Mouse (Mus musculus) T-cell, adult 2 months (primary cell): Measurements from ENCODE around the gene Tspyl1.
A peak's percentile ranks its signal among the peaks of the same experiment; 100 is the strongest.

Experiments
- DNase-seq: peaks from one replicate; pipeline ENCODE4 v3.0.0; 2022; ENCODE audit warnings: low spot score

Tspyl1 gene

DNA sequence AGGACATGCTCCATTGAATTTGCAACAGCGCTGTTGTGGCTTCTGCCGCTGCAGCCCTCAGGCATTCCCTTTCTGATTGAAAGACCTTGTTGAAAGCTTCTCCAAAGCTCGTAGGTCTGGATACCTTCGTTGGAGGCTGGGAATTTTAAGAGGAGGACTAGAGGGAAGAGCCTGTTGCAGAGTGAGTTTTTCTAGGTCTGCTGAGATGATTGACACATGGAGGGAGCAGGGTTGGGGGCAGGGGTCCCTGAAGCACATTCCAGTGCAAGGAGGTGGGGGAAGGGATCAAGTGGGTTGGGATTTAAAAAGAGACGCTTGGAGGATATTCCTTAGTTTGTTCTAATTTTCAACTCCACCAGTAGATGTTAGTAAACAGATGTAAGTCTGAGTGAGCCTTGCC is 18.4 kb downstream of the Tspyl1 start:
- DNase-seq, result no peak

DNA sequence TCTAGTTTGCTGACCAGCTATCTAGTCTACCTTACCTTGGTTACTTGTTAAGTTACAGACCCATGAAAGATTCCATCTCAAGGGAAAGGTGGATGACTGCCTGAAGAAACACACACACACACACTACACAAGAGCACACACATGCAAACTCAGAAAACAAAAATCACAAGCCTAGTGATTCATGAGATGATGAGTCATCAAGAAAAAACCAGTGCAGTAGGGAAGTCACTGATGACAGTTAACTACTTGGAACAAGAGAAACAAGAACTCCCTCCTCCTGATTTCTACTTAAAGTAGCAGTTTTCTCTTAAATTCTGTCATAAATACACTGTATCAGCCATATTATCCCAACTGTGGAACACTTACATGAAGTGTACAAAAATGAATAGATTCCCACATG is 25.1 kb downstream of the Tspyl1 start:
- no peak for DNase-seq

DNA sequence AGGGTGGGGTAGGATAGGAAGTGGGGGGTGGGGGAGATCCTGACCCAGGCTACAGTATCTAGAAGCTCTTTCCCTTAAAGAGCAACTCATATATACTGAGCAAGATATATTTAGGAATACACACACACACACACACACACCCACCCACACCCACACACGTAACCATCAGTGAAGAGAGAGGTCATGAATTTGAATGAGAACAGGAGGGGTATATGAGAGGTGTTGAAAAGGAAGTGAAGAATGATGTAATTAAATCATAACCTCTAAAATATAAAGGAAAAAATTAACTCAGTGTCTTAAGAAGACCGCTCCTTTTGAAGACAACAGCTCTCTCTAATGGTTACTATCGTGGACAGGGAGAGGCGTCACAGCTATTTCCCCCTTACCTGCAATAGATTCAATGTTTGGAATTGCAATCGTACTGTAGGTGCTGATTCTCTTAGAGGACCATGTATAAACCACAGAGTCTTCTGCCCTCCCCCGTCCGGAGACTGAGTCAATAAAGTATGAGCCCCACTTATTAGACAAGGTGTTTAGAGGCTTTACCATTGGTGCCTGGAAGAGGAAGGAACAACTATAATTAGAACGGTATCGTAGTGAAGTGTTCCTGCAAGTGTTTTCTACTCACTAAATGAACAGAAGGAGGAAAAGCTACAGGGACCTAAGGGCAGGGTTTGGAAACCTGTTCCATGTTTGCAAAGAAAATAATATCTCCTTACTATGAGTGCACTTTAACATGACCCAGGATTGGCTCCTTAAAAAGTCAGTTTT is 28.1 kb downstream of the Tspyl1 start:
- no peak for DNase-seq

DNA sequence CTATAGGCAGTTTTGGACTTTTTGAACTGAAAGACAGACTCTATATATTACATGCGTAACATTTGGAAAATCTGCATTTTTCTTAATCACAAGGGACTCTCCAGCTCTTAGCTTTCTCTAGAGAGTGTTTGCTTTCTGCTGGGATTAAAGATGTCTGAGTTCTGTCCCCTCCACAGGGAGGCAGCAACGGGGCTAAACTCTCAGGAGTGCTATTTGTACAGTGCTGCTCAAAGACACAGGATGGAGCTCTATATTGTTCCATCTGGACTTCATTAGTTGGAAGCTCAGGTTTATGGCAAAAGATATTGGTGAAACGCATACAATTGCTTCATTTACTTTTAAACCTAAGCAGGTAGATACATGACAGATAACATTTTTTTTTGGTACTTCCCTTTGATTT is 30.5 kb downstream of the Tspyl1 start:
- DNase-seq, result no peak

DNA sequence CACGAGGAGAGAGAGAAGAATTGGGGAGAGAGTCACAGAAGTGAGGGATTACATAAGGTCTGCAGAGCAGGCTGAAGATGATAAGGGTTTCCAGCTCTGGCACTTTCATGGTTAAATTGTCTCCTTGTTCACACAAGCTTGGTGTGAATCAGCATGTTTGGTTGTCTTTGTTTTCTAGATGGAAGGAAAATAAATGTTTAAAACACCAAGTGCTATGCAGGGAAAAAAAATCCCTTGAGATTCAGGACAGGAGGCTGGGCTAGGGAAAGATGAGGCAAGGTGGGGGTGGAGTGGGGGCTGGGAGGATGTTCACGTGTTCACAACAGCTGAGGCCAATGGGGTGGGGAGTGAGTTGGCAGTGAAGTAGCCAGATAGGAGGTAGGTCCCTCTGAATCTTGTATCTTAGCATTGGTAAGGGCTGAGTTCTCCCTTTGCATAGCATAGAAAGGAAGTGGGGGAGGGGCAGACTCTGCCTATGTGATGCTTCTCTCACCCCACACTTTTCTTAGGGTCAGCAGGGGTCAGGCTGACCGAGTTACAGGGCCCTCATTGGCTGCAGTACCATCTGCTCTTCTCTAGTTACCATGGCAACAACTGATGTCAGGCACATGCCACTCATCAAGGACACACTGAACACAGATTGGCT is 34.7 kb downstream of the Tspyl1 start:
- no peak for DNase-seq

DNA sequence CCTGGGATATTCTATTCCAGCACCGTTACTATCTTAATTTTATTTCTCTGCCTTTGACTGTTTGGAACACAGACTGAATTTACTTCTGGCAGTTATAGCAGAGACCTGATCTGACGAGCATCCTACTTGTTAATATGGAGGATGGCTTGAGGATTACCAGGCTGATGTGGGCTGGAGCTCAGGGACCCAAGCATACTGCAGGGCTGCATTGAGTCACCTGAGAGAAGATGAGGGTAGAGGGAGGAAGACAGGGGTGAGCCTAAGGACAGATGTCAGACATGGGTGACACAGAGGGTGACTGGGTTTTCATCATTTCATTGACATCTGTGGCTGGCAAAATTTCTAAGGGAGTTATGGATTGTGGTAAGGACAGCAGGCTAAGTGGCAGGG is 35.2 kb downstream of the Tspyl1 start:
- no peak for DNase-seq

DNA sequence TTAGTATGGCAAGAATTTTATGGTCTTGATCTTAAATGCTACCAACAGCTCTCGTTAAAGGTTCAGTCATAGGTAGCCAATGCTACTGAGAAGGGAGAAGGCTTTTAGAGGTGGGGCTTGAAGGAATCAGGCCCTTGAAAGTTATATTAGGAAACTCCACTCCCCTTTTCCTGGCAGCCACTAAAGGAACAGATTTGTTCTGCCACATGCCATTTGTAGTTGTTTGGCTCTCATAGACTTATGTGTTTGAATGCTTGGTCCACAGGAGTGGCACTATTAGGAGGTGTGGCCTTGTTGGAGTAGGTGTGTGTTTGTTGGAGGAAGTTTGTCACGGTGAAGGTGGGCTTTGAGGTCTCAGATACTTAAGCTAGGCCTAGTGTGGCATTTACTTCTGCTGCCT is 38.8 kb downstream of the Tspyl1 start:
- no peak for DNase-seq

DNA sequence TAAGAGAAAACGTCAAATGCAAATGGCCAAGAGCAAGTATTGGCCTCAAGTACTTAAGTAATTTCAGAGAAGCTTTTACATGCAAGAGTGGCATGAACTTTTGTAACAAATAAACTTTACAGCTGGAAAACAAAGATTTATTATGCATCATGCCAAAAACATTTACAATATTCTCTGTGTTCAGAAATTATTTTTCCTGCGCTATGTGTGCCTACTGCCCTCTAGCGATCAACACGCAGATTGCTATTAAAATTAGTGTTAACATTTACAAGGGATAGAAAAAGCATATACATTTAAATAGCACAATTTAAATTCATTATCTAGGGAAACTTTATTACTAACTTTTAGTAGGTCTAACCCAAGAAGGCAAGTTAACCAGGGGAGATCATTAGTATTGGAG is 44.7 kb downstream of the Tspyl1 start:
- DNase-seq, result peak; percentile 1

DNA sequence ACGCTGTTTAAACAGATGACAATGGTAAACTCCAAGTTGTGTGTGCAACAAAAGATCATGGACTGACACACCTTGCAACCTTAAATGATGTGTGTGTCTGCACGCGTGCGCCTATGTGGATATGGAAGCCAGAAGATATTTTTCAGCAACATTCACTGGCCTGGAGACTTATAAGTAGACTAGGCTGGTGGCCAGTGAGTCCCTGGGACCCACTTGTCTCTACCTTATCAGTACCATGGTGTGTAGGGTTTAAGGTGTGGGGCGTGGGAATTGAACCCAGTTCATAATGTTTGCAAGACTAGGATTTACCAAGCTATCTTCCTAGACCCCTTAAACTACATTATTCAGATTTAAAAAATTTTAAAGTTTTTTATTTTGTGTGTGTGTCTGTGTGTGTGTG is 45.2 kb downstream of the Tspyl1 start:
- no peak for DNase-seq

DNA sequence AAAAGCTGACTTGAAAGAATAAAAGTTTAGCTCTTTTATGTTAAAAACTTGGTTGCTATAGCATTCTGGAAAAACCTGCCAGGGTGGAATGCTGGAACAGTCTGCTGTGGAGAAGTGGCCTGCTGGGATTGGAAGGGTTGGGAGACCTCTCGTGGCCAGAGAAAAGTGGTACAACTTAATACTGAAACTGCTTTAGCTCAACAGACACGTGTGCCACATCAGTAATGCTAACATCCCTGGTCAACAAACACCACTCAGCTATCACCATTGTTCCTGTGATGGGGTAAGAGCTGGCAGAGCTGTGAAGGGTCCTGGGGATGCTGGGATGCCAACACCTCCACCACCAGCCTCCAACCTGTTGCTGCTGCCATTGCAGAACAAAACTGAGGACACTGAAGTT is 46.3 kb downstream of the Tspyl1 start:
- DNase-seq, result no peak
